Mouse (Mus musculus) embryonic fibroblast, embryonic 13.5 days (primary cell): Measurements from ENCODE around the gene C77080. TPM values are rescaled to one million over a fixed set of nuclear protein-coding genes. Genes with fewer than 3 reads are reported as not detected.

ENCODE experiments used
- H3K27ac ChIP-seq: 2 replicates; pipeline ENCODE4 v1.5.1; 2012; ENCODE audit warnings: low read length, control low read depth, inconsistent platforms; ENCODE audit not compliant: insufficient read depth
- H3K4me1 ChIP-seq: 2 replicates; pipeline ENCODE4 v1.6.1; 2011; ENCODE audit warnings: low read length; ENCODE audit not compliant: control insufficient read depth, insufficient read depth
- H3K4me3 ChIP-seq: 2 replicates; pipeline ENCODE4 v1.5.1; 2011; ENCODE audit warnings: mild to moderate bottlenecking, control low read depth, low read length; ENCODE audit not compliant: insufficient read depth
- CTCF ChIP-seq: IDR thresholded peaks from 2 replicates; pipeline ENCODE4 v1.5.1; 2011; ENCODE audit warnings: mild to moderate bottlenecking, control low read depth, low read length, moderate library complexity, borderline replicate concordance; ENCODE audit not compliant: insufficient read depth
- POLR2A ChIP-seq: IDR thresholded peaks from 2 replicates; pipeline ENCODE4 v1.6.1; 2011; ENCODE audit warnings: low read depth, mild to moderate bottlenecking, control low read depth, low read length, moderate library complexity
- polyA plus RNA-seq: library from polyadenylated mRNA; stranded (reverse); fragments of >200 nt; gene quantifications from 2 replicates; pipeline ENCODE4 v1.2.4, GENCODE M21; 2011; ENCODE audit warnings: low read depth; ENCODE audit not compliant: missing spikeins, insufficient read length

The C77080 gene
- polyA plus RNA-seq, 1 experiment: 7.0 TPM

- Histone ChIP-seq H3K4me1 (peaks cover 3% of the 10 kb centered on the region; the same call in 1 of the 2 replicates), H3K27ac (no peak overlapping the region), H3K4me3 (no peak overlapping the region)
- no peak for TF ChIP-seq CTCF
Measured at GRCm38 (mm10) chr4:129292831-129293230, 31.6 kb upstream of the C77080 start.

- TF ChIP-seq CTCF: no peak
- TF ChIP-seq POLR2A: no peak
- Histone ChIP-seq H3K4me3 (no peak overlapping the region), H3K27ac (no peak overlapping the region), H3K4me1 (peaks cover 3% of the 10 kb centered on the region; the same call in 1 of the 2 replicates)
Measured at GRCm38 (mm10) chr4:129289671-129290070, 28.5 kb upstream of the C77080 start.

GRCm38 (mm10) chr4:129288067-129288466 is 26.9 kb upstream of the C77080 start:
- peaks cover 3% of the 10 kb centered on the region; the same call in 1 of the 2 replicates for H3K4me1 ChIP-seq
- TF ChIP-seq CTCF (no peak), POLR2A (no peak)
- no peak overlapping the region for H3K4me3 ChIP-seq
- H3K27ac ChIP-seq: no peak overlapping the region

- TF ChIP-seq POLR2A: peak; percentile 41
- TF ChIP-seq CTCF: no peak
- H3K4me3 ChIP-seq: peak within 1 kb of the TSS; percentile 52
- H3K4me1 ChIP-seq: peaks cover 3% of the 10 kb centered on the region; the same call in 1 of the 2 replicates
- peak within 1 kb of the TSS; percentile 42; the same call in 1 of the 2 replicates for H3K27ac ChIP-seq
Measured at GRCm38 (mm10) chr4:129287472-129287981, 26.3 kb upstream of the C77080 start, which contains the start of gene Sync. Gene Sync, plus strand, starts transcription at chr4:129287617.

- no peak for TF ChIP-seq CTCF
- Histone ChIP-seq H3K4me3 (peak overlapping the region; percentile 52), H3K4me1 (peaks cover 3% of the 10 kb centered on the region; the same call in 1 of the 2 replicates), H3K27ac (peak overlapping the region; percentile 42; the same call in 1 of the 2 replicates)
Measured at GRCm38 (mm10) chr4:129286683-129287471, 25.7 kb upstream of the C77080 start.

- no peak overlapping the region for H3K4me3 ChIP-seq
- H3K27ac ChIP-seq: peak overlapping the region; percentile 42; the same call in 1 of the 2 replicates
- H3K4me1 ChIP-seq: peaks cover 3% of the 10 kb centered on the region; the same call in 1 of the 2 replicates
- no peak for TF ChIP-seq CTCF
- TF ChIP-seq POLR2A: peak; percentile 33; the same call in 1 of the 2 replicates
Measured at GRCm38 (mm10) chr4:129286001-129286682, 24.9 kb upstream of the C77080 start.

- Histone ChIP-seq H3K27ac (no peak overlapping the region), H3K4me1 (peaks cover 3% of the 10 kb centered on the region; the same call in 1 of the 2 replicates), H3K4me3 (no peak overlapping the region)
- TF ChIP-seq POLR2A: no peak
- no peak for TF ChIP-seq CTCF
Measured at GRCm38 (mm10) chr4:129284685-129285084, 23.5 kb upstream of the C77080 start.

GRCm38 (mm10) chr4:129283226-129283625 is 22.0 kb upstream of the C77080 start:
- no peak overlapping the region for H3K27ac ChIP-seq
- no peak overlapping the region for H3K4me3 ChIP-seq
- peaks cover 3% of the 10 kb centered on the region; the same call in 1 of the 2 replicates for H3K4me1 ChIP-seq
- TF ChIP-seq CTCF (no peak), POLR2A (no peak)

- no peak for TF ChIP-seq CTCF
- no peak for TF ChIP-seq POLR2A
- no peak overlapping the region for H3K4me3 ChIP-seq
- H3K4me1 ChIP-seq: peaks cover 3% of the 10 kb centered on the region; the same call in 1 of the 2 replicates
- no peak overlapping the region for H3K27ac ChIP-seq
Measured at GRCm38 (mm10) chr4:129282786-129283185, 21.6 kb upstream of the C77080 start.

- H3K4me1 ChIP-seq: no peaks in the 10 kb centered on the region
- H3K27ac ChIP-seq: no peak overlapping the region
- TF ChIP-seq CTCF (peak; percentile 98), POLR2A (no peak)
Measured at GRCm38 (mm10) chr4:129276453-129276865, 15.3 kb upstream of the C77080 start.

GRCm38 (mm10) chr4:129272756-129273046 is 11.5 kb upstream of the C77080 start:
- no peak for TF ChIP-seq CTCF
- Histone ChIP-seq H3K4me1 (no peaks in the 10 kb centered on the region), H3K27ac (no peak overlapping the region), H3K4me3 (no peak overlapping the region)

More at GRCm38 (mm10) chr4:129276453-129276865, 15.3 kb upstream of the C77080 start:
- H3K4me3 ChIP-seq: no peak overlapping the region
